ENCODE assay signal across 21 mouse cellular contexts in the genomic region with DNA sequence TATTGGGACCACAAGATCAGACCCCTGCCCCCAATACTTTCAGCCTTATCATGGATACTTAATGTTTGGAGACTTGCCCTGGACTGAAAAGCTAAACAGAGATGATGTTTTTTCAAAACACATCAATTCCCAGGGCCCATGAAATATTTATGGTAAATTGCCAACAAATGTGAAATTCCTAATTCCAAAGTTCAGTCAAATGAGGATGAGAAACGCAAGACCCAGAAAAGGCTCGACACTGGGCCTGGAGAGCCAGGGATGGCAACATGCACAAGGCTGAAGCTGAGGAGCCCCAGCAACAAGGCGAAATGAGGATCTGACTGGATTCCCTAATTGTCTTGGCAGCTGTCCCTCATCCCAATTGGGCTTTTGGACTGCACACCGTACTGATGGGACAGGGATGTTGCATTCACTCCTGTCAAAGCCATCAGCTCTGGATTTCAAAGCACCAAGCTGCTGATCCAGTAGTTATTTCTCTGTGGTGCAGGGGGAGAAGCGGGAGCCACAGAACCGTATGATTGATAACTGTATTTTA.
DNase-seq lines count a peak whose midpoint lies in the region; TF ChIP-seq lines count a peak whose summit lies in the region.
"Had no signal": no experiment of that assay in that cellular context is flagged by ENCODE, and none has a peak within 500 bp of the region (broad histone marks: within the 10 kb centered on the region; RNA-seq: fewer than 3 reads in every experiment).

No protein-coding gene starts in this region.

- 75% methylated on average over 6 of the region's 6 CpGs for WGBS in heart, adult 2 months
- 54% methylated on average over 6 of the region's 6 CpGs for WGBS in liver, adult 2 months

- H3K27ac ChIP-seq in heart, adult 2 months: no peak overlapping the region
- no peak overlapping the region for H3K27ac ChIP-seq in liver, adult 2 months (replicated peaks; ENCODE audit: insufficient read depth, low read depth, low read length)
- H3K27ac ChIP-seq: embryonic facial prominence, embryonic 12.5 days; forebrain, embryonic 10.5 days; forebrain, embryonic 15.5 days; hindbrain, embryonic 10.5 days; hindbrain, embryonic 15.5 days; neural tube, embryonic 13.5 days had no signal

- no peaks in the 10 kb centered on the region for H3K36me3 ChIP-seq in heart, adult 2 months (ENCODE audit: control insufficient read depth, insufficient read depth, low read length)
- H3K36me3 ChIP-seq in liver, adult 2 months (ENCODE audit: control insufficient read depth, insufficient read depth, low read length): no peaks in the 10 kb centered on the region; the same call in 1 of the 2 replicates
- H3K36me3 ChIP-seq: embryonic facial prominence, embryonic 12.5 days; forebrain, embryonic 10.5 days; forebrain, embryonic 15.5 days; hindbrain, embryonic 10.5 days; hindbrain, embryonic 15.5 days; neural tube, embryonic 13.5 days had no signal

- H3K27me3 ChIP-seq in heart, adult 2 months (ENCODE audit: control insufficient read depth, insufficient read depth, low read length): no peaks in the 10 kb centered on the region
- H3K27me3 ChIP-seq in liver, adult 2 months (ENCODE audit: control insufficient read depth, insufficient read depth, low read length): no peaks in the 10 kb centered on the region
- H3K27me3 ChIP-seq: embryonic facial prominence, embryonic 12.5 days; forebrain, embryonic 15.5 days; hindbrain, embryonic 15.5 days; neural tube, embryonic 13.5 days had no signal

- H3K4me3 ChIP-seq in heart, adult 2 months: no peak overlapping the region
- no peak overlapping the region for H3K4me3 ChIP-seq in liver, adult 2 months (ENCODE audit: insufficient read depth, low read depth, low read length)
- H3K4me3 ChIP-seq: embryonic facial prominence, embryonic 12.5 days; forebrain, embryonic 10.5 days; forebrain, embryonic 15.5 days; hindbrain, embryonic 10.5 days; hindbrain, embryonic 15.5 days; neural tube, embryonic 13.5 days had no signal

- H3K79me2 ChIP-seq in heart, adult 2 months (replicated peaks; ENCODE audit: control insufficient read depth, insufficient read depth, low read length): no peaks in the 10 kb centered on the region
- peaks cover 2% of the 10 kb centered on the region; the same call in 1 of the 2 replicates for H3K79me2 ChIP-seq in liver, adult 2 months (ENCODE audit: control insufficient read depth, insufficient read depth, low read length)

- intact Hi-C loops in heart, postnatal 10 days (cut with DNase I): no loop called here
- intact Hi-C loops in heart, adult 2 months (cut with DNase I): no loop called here

- no peak for TF ChIP-seq POLR2A in heart, adult 2 months (IDR thresholded peaks at IDR 0.05; ENCODE audit: insufficient read depth, low read depth, low read length)
- TF ChIP-seq POLR2A in liver, adult 2 months (IDR thresholded peaks at IDR 0.05; ENCODE audit: extremely low read depth, insufficient read depth, low read length): no peak

- H3K4me1 ChIP-seq in heart, adult 2 months (ENCODE audit: control insufficient read depth, insufficient read depth, low read length): no peaks in the 10 kb centered on the region; the same call in 1 of the 2 replicates
- H3K4me1 ChIP-seq in liver, adult 2 months (ENCODE audit: control insufficient read depth, insufficient read depth, low read length): peaks cover 3% of the 10 kb centered on the region; the same call in 1 of the 2 replicates
- H3K4me1 ChIP-seq: embryonic facial prominence, embryonic 12.5 days had no signal

- peak; percentile 12 for DNase-seq in gastrocnemius, adult 18-20 months (ENCODE audit: low spot score)
- no peak for DNase-seq in gastrocnemius, postnatal 10 days
- DNase-seq in heart, postnatal 10 days: peak; percentile 16 to 31
- no peak for DNase-seq in heart, adult 2 months
- DNase-seq in liver, adult 2 months (ENCODE audit: extremely low read depth, low read depth, low spot score): peak; percentile 27
- no peak for DNase-seq in liver
- peak; percentile 31 to 39 for DNase-seq in right cerebral cortex, postnatal 10 days (ENCODE audit: low spot score in 2 of 2)
- no peak for DNase-seq in right cerebral cortex, postnatal 36 days (ENCODE audit: low spot score in 2 of 2)
- DNase-seq: adrenal gland, postnatal 25 days; cerebellum, adult 18-20 months; embryo, embryonic 11 days; gastrocnemius, postnatal 14 days; kidney, adult 11 months; kidney, postnatal 14 days; thymus, postnatal 4 days had no signal

- H3K9ac ChIP-seq in heart, adult 2 months (ENCODE audit: low read depth, low read length): no peak overlapping the region
- no peak overlapping the region for H3K9ac ChIP-seq in liver, adult 2 months (ENCODE audit: low read depth, low read length)
- H3K9ac ChIP-seq: embryonic facial prominence, embryonic 12.5 days; forebrain, embryonic 15.5 days; hindbrain, embryonic 15.5 days; neural tube, embryonic 13.5 days had no signal

- TF ChIP-seq CTCF in heart, adult 2 months (IDR thresholded peaks at IDR 0.05): no peak
- no peak for TF ChIP-seq CTCF in liver, adult 2 months (IDR thresholded peaks at IDR 0.05; ENCODE audit: low read depth, low read length)

- TF ChIP-seq EP300 in heart, adult 2 months (IDR thresholded peaks at IDR 0.05; ENCODE audit: insufficient read depth, low read depth, low read length): no peak

Comparison
In these comparisons a context has a peak if more than half of its experiments do, and no peak if none do; other contexts are left out.
1. DNase-seq: peak in gastrocnemius, adult 18-20 months (single experiment), heart, postnatal 10 days (2 of 2), liver, adult 2 months (single experiment) and right cerebral cortex, postnatal 10 days (2 of 2); none in gastrocnemius, postnatal 10 days (single experiment), heart, adult 2 months (0 of 2), liver (single experiment) and right cerebral cortex, postnatal 36 days (0 of 2).